In the genomic region with DNA sequence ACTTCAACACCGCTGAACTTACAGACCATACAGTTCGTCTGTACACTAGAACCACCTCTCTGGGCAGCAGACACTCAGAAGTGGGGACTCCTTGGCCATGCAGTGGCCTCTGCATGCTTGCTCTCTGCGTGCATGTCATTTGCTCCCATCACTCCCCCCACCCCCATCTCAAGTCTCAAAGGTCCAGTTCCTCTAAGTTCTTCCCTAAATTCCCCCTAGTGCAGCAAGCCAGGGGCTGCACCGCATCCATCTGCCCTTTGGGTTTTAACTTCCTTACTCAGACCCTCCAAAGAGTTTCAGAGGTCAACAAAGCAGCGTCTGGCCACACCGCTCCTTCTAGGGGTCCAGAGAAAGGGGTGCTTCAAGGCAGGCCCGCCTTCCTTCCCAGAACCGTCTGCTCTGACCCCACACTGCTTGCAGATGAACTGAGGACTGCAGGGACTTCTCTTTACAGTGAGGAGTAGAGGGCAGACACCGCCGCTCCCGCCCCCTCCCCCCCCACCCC, we compare ENCODE assay signal across 8 mouse cellular contexts. TPM values are rescaled to one million over a fixed set of nuclear protein-coding genes. Genes with fewer than 3 reads are reported as not detected.
DNase-seq lines count a peak whose midpoint lies in the region; ATAC-seq lines count a peak whose summit lies in the region.

No protein-coding gene starts in this region.

- WGBS in midbrain, embryonic 12.5 days, result 33% methylated on average over 11 of the region's 11 CpGs
- WGBS in midbrain, embryonic 15.5 days, result 34% methylated on average over 11 of the region's 11 CpGs
- WGBS in forebrain, embryonic 10.5 days, result 31% methylated on average over 11 of the region's 11 CpGs

- no peaks in the 10 kb centered on the region for H3K9me3 ChIP-seq in midbrain, embryonic 12.5 days
- H3K9me3 ChIP-seq in midbrain, embryonic 15.5 days, result no peaks in the 10 kb centered on the region
- peaks cover 5% of the 10 kb centered on the region; the same call in 1 of the 2 replicates for H3K9me3 ChIP-seq in forebrain, embryonic 10.5 days

- H3K4me1 ChIP-seq in midbrain, embryonic 12.5 days, result peaks cover 28% of the 10 kb centered on the region
- H3K4me1 ChIP-seq in midbrain, embryonic 15.5 days, result no peaks in the 10 kb centered on the region
- H3K4me1 ChIP-seq in forebrain, embryonic 10.5 days, result peaks cover 50% of the 10 kb centered on the region

- peaks cover 32% of the 10 kb centered on the region for H3K36me3 ChIP-seq in midbrain, embryonic 12.5 days
- H3K36me3 ChIP-seq in midbrain, embryonic 15.5 days (replicated peaks), result 0 out of 2 replicates have a peak, but pooled peaks cover 2% of the 10 kb centered on the region
- H3K36me3 ChIP-seq in forebrain, embryonic 10.5 days (replicated peaks), result peaks cover 57% of the 10 kb centered on the region

- H3K4me3 ChIP-seq in midbrain, embryonic 12.5 days, result no peak overlapping the region
- H3K4me3 ChIP-seq in midbrain, embryonic 15.5 days, result no peak overlapping the region
- H3K4me3 ChIP-seq in forebrain, embryonic 10.5 days, result peak overlapping the region; percentile 20

- H3K4me2 ChIP-seq in midbrain, embryonic 12.5 days (replicated peaks), result no peak overlapping the region
- H3K4me2 ChIP-seq in midbrain, embryonic 15.5 days, result no peak overlapping the region

- peak overlapping the region; percentile 35 for H3K27ac ChIP-seq in midbrain, embryonic 12.5 days (replicated peaks)
- no peak overlapping the region for H3K27ac ChIP-seq in midbrain, embryonic 15.5 days
- peak overlapping the region; percentile 78 for H3K27ac ChIP-seq in forebrain, embryonic 10.5 days

- intact Hi-C loops in left cerebral cortex, postnatal 36 days (cut with DNase I), result no loop called here

- no peaks in the 10 kb centered on the region for H3K27me3 ChIP-seq in midbrain, embryonic 12.5 days
- H3K27me3 ChIP-seq in midbrain, embryonic 15.5 days (replicated peaks), result no peaks in the 10 kb centered on the region
- no peaks in the 10 kb centered on the region for H3K27me3 ChIP-seq in forebrain, embryonic 10.5 days (ENCODE audit: poor library complexity, severe bottlenecking)

- no peak for DNase-seq in forebrain, embryonic 10.5 days (ENCODE audit: extremely low spot score, low spot score)
- DNase-seq in kidney, postnatal 14 days, result peak; percentile 38
- no peak for DNase-seq in gastrocnemius, postnatal 4 days (ENCODE audit: low spot score in 2 of 2)
- DNase-seq in left cerebral cortex, postnatal 36 days (ENCODE audit: low spot score in 2 of 2), result no peak
- DNase-seq in cerebellum, postnatal 36 days, result no peak

- H3K9ac ChIP-seq in midbrain, embryonic 12.5 days (replicated peaks), result no peak overlapping the region
- H3K9ac ChIP-seq in midbrain, embryonic 15.5 days, result no peak overlapping the region

- no peak for ATAC-seq in midbrain, embryonic 12.5 days (ENCODE audit: low FRiP score, low read depth)
- no peak for ATAC-seq in midbrain, embryonic 15.5 days (replicated peaks)
- ATAC-seq in monocyte, adult 5-6 weeks (replicated peaks; ENCODE audit: insufficient number of reproducible peaks, low FRiP score, low TSS enrichment, poor library complexity, severe bottlenecking), result peak; percentile 23

RNA-seq across cellular contexts. Expression of gene Adamtsl4, which starts 14.0 kb away (rescaled TPM):
- polyA plus RNA-seq in midbrain, embryonic 12.5 days (2016; fragmentation: Nextera tagmentation; extraction: Ambion mirVana), result 1.3 and 1.5 TPM in 2 replicates
- polyA plus RNA-seq in midbrain, embryonic 15.5 days (2015; fragmentation: Nextera tagmentation; extraction: Ambion mirVana), result 1.0 TPM in 2 replicates
- polyA plus RNA-seq in forebrain, embryonic 10.5 days (2016; fragmentation: Nextera tagmentation; extraction: Ambion mirVana), result 0.84 and 1.6 TPM in 2 replicates
- total RNA-seq in monocyte, adult 5-6 weeks (2017), result 0.38 to 7.2 TPM (median 0.53 TPM) in 3 replicates
- 10 to 100 TPM; 28.2 to 36.2 TPM for total RNA-seq in gastrocnemius, postnatal 4 days (2021)
- total RNA-seq in left cerebral cortex, postnatal 36 days (2021), result 1 to 10 TPM; 4.2 to 4.9 TPM

RNA-seq across cellular contexts. Expression of gene Mcl1, which starts 15.2 kb away (rescaled TPM):
- 74.3 and 88.9 TPM in 2 replicates for polyA plus RNA-seq in midbrain, embryonic 12.5 days (2016; fragmentation: Nextera tagmentation; extraction: Ambion mirVana)
- polyA plus RNA-seq in midbrain, embryonic 15.5 days (2015; fragmentation: Nextera tagmentation; extraction: Ambion mirVana), result 47.8 and 47.9 TPM in 2 replicates
- 42.1 and 42.9 TPM in 2 replicates for polyA plus RNA-seq in forebrain, embryonic 10.5 days (2016; fragmentation: Nextera tagmentation; extraction: Ambion mirVana)
- 678 to 973 TPM (median 884 TPM) in 3 replicates for total RNA-seq in monocyte, adult 5-6 weeks (2017)
- total RNA-seq in gastrocnemius, postnatal 4 days (2021), result 100 to 1,000 TPM in 1 of 2 experiments, 10 to 100 TPM in 1; 90.6 to 107 TPM
- total RNA-seq in left cerebral cortex, postnatal 36 days (2021), result 10 to 100 TPM; 49.9 to 56.5 TPM

RNA-seq across cellular contexts. Expression of gene Ensa, which starts 49.0 kb away (rescaled TPM):
- polyA plus RNA-seq in midbrain, embryonic 12.5 days (2016; fragmentation: Nextera tagmentation; extraction: Ambion mirVana), result 100 and 106 TPM in 2 replicates
- 123 and 133 TPM in 2 replicates for polyA plus RNA-seq in midbrain, embryonic 15.5 days (2015; fragmentation: Nextera tagmentation; extraction: Ambion mirVana)
- 85.8 and 86.5 TPM in 2 replicates for polyA plus RNA-seq in forebrain, embryonic 10.5 days (2016; fragmentation: Nextera tagmentation; extraction: Ambion mirVana)
- total RNA-seq in monocyte, adult 5-6 weeks (2017), result 127 to 153 TPM (median 131 TPM) in 3 replicates
- 10 to 100 TPM; 74.3 to 79.9 TPM for total RNA-seq in gastrocnemius, postnatal 4 days (2021)
- 100 to 1,000 TPM; 361 to 394 TPM for total RNA-seq in left cerebral cortex, postnatal 36 days (2021)
